Mouse (Mus musculus): ENCODE measurements at regions not wholly inside any gene's neighbourhood (a gene's known extent, or its start where the extent isn't known, plus 50 kb on each side); places are given as distances from the start of the nearest gene placed in this dataset.

- TF ChIP-seq CTCF (IDR thresholded peaks at IDR 0.05; ENCODE audit: borderline replicate concordance, insufficient read depth, low read depth, low read length): no peak
- TF ChIP-seq POLR2A (IDR thresholded peaks at IDR 0.05; ENCODE audit: borderline replicate concordance, insufficient read depth, low read length): no peak
Observed at GRCm38 (mm10) chr1:44987171-44987570, 324.2 kb upstream of the Col3a1 start.
